Mouse (Mus musculus): ENCODE data around the gene Krt86. TPM values are rescaled to one million over a fixed set of nuclear protein-coding genes. Genes with fewer than 3 reads are reported as not detected.
"Not testable (repeated sequence)": the region's sequence is repeated elsewhere in the genome, so short reads cannot be mapped to it uniquely, and the experiment has no call there.

Krt86 gene
- polyA plus RNA-seq, 1 experiment, result not detected

DNA sequence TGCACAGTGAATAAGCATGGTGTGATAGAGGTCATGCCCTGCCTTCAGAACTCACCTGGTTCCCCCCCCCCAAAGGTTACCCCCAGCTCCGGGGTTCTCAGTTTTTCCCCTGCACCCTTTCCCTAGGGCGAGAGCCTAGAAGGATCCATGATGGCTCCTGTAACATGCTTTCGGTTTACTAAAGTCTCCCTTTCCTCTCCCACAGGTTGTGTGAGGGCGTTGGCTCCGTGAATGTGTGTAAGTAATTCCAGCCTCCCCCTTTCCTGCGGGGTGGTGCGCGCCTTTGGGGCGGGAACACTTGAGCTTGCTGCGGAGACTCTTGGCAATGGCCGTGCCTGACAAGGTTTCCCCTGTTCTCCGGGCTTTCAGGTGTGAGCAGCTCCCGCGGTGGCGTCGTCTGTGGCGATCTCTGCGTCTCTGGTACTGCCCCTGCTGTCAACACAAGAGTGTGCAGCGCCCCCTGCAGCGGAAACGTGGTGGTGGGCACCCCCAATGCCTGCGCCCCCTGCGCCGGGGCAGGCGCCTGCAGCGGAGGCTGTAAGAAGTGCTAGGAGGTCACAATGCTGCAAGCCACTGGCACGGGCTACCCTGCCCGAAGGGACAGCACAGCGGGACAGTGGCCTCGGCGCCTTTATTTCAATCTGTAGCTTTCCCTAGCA lies 5.9 kb downstream of the Krt86 start:
- Histone ChIP-seq H3K4me1 (ENCODE audit: control insufficient read depth, insufficient read depth, insufficient read length, low read length) (no peaks in the 10 kb centered on the region), H3K27ac (replicated peaks; ENCODE audit: low read depth, low read length) (no peak overlapping the region), H3K4me3 (ENCODE audit: insufficient read depth, low read depth, low read length) (no peak overlapping the region)

DNA sequence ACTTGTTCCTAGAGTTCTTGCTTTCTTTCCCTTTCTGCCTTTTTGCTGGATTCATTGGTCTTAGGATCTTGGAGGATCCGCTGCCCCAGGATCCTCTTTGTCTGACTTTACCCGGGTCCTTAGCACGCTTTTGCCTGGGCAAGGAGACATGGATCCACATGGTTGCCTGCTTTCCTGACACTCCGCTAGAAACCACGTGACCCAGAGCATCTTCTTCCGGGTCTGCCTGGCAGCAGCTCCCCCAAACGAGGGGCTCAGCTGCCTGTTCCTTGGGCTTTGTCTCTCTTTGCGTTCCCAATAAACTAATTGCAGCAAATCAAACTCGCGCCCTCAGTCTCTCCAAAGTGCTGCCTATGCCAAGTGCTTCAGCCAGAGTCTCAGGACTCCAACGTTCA lies 6.4 kb downstream of the Krt86 start:
- Histone ChIP-seq H3K4me1 (ENCODE audit: control insufficient read depth, insufficient read depth, insufficient read length, low read length) (no peaks in the 10 kb centered on the region), H3K4me3 (ENCODE audit: insufficient read depth, low read depth, low read length) (no peak overlapping the region), H3K27ac (replicated peaks; ENCODE audit: low read depth, low read length) (no peak overlapping the region)

DNA sequence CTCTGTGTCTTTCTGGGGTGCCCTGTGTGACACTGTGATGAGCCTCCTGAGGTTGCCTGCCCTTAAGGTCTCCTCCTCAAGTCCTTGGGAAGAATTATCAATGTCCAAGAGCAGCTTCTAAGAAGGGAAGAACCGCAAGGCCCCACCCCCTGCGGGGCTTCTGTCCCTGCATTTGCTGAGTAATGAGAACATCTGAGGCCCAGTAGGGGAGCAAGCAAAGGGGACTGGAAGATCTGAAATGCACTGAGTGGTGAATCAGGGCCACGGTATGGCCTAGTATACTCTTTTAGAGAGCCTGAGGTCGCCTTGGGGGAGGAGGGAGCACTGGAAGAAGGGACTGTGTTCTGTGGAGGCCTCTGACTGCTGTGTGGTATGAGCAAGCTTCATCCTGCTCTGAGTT lies 8.8 kb downstream of the Krt86 start:
- Histone ChIP-seq H3K27ac (replicated peaks; ENCODE audit: low read depth, low read length) (no peak overlapping the region), H3K4me1 (ENCODE audit: control insufficient read depth, insufficient read depth, insufficient read length, low read length) (no peaks in the 10 kb centered on the region), H3K4me3 (ENCODE audit: insufficient read depth, low read depth, low read length) (no peak overlapping the region)

DNA sequence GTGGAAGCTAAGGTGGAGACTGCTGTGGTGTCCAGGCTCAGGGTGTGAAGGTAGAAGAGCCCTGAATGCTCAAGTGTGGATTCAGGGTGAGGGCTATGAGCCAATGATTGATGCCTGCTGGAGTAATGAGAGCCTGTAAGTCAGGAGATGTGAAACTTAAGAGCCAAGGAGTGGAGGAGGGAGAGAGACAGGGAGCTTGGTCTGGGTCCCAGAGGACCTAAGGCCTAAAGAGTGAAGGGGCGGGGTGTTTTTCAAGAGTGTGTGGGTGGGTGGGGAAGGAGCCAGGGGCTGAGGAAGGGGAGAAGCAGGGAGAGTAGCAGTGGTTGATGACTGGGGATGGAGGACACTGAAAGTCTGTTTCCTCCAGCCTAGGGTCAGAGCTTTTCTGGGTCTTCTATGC lies 10.4 kb downstream of the Krt86 start:
- H3K4me3 ChIP-seq (ENCODE audit: insufficient read depth, low read depth, low read length), result no peak overlapping the region
- H3K27ac ChIP-seq (replicated peaks; ENCODE audit: low read depth, low read length), result no peak overlapping the region
- H3K4me1 ChIP-seq (ENCODE audit: control insufficient read depth, insufficient read depth, insufficient read length, low read length), result no peaks in the 10 kb centered on the region

DNA sequence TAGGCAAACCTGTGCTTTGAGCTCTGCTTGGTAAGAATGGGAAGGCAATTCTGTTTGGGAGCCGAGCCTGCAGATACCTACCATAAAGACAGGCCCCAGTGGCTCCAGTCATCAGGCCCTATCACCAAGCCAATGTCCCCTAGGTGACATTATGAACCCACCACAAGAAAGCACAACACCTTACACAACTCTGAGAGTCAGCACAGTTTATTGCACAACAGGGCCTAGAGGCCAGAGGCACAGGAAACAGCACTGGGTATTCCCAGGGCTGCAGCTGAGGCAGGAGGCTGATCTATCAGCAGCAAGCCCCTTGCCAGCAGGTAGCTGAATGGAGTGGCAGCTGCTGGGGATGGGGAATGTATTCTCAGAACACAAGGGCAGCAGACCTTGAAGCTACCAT lies 11.7 kb downstream of the Krt86 start:
- Histone ChIP-seq H3K4me3 (ENCODE audit: insufficient read depth, low read depth, low read length) (no peak overlapping the region), H3K27ac (replicated peaks; ENCODE audit: low read depth, low read length) (no peak overlapping the region), H3K4me1 (ENCODE audit: control insufficient read depth, insufficient read depth, insufficient read length, low read length) (no peaks in the 10 kb centered on the region)

DNA sequence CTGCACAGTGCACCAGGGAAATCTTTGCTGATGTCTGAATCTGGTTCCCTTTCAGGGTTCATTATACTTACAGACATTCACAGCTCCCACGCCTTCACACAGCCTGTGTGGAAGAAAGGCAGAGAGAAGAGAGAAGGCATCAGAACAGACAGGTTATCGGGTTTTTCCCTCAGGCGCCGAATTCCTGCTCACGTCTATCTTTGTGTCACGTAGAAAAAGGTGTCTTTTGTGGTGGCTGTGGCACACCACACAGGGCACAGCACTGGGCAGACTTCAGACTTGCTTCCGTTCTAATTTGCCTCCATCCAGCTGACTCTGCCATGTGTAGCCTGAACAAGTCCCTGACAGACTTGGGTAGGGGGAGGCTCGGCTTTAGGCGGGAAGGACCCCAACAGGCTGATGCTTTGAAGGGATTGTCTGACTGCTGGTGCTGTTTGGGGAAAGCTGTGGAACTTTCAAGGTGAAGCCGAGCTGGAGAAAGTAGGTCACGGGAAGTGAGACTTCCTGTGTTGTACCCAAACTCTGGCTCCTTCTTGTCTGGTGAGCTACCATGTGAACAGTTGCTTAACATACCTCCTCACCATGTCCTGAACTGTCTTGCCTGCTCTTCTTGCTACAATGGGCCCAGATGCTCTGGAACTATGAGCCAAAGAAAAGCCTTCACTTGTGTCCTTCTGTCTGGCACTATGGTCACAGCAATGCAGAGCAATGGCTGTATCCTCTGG lies 12.8 kb downstream of the Krt86 start:
- Histone ChIP-seq H3K4me1 (ENCODE audit: control insufficient read depth, insufficient read depth, insufficient read length, low read length) (no peaks in the 10 kb centered on the region), H3K4me3 (ENCODE audit: insufficient read depth, low read depth, low read length) (no peak overlapping the region)

DNA sequence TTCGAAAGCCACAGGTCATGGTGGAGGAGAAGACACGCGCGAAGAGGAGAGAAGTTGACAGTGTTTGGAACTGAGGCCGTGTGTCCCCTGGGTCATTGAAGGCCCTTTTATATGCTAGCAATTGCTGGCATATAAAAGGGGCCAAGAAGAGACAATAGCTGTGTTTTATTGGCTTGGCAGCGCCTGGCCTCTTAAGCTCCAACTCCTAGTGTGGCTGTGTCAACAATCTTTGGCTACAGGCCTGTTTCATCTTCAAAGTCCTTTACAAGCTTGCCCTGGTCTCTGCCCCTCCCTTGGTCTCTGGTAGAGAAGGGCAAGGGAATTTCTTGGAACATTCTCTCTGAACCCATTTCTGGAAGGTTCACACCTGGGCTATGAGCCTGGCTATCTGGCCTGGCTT lies 18.2 kb downstream of the Krt86 start, which contains the start of gene Krt83:
Krt83 (minus strand) TSS at position 82 of the 400 bp plus-strand sequence.
- Histone ChIP-seq H3K27ac (replicated peaks; ENCODE audit: low read depth, low read length) (no peak within 1 kb of the TSS), H3K4me3 (ENCODE audit: insufficient read depth, low read depth, low read length) (no peak within 1 kb of the TSS), H3K4me1 (ENCODE audit: control insufficient read depth, insufficient read depth, insufficient read length, low read length) (no peaks in the 10 kb centered on the region)

More for the DNA sequence above, 12.8 kb downstream of the Krt86 start:
- no peak overlapping the region for H3K27ac ChIP-seq (replicated peaks; ENCODE audit: low read depth, low read length)

DNA sequence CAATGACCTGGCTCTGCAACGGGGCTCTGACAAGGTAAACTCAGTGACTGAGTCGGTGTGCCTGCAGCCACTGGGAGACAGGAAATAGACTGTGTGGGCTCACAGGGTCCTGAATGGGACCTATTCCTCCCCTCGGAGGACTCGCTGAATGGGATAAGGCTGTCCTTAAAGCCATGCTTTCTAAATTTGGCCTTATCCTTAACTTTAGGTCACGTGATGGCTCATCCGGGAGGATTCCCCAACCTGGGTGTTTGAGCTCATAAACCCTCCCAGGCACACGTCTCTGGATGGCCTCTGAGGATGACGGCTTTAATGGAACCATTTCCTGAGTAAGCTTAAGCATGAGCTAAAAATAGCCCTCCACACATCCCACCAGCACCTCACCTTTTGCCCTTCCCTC lies 19.4 kb downstream of the Krt86 start:
- H3K4me1 ChIP-seq (ENCODE audit: control insufficient read depth, insufficient read depth, insufficient read length, low read length), result no peaks in the 10 kb centered on the region
- H3K4me3 ChIP-seq (ENCODE audit: insufficient read depth, low read depth, low read length), result no peak overlapping the region
- no peak overlapping the region for H3K27ac ChIP-seq (replicated peaks; ENCODE audit: low read depth, low read length)

DNA sequence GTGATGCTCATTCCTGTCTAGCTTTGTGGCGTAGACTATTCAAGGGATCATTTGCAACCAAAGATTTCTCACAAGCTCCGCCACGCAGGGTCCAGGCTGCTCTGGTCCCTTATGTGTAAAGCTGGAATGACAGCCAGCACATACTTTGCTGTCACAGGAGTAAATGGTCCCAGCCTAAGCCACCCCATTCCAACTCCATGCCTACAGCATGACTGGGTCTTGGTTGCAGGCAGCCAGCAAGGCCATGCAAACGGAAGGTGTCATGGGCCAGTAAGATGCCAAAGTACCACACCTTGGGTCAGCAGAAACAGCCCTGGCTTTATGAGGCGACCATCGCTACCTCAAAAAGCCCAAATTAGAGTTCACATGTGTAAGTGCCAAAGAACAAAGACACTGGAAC lies 20.4 kb downstream of the Krt86 start:
- H3K4me1 ChIP-seq (ENCODE audit: control insufficient read depth, insufficient read depth, insufficient read length, low read length), result no peaks in the 10 kb centered on the region
- H3K4me3 ChIP-seq (ENCODE audit: insufficient read depth, low read depth, low read length), result no peak overlapping the region
- H3K27ac ChIP-seq (replicated peaks; ENCODE audit: low read depth, low read length), result no peak overlapping the region

DNA sequence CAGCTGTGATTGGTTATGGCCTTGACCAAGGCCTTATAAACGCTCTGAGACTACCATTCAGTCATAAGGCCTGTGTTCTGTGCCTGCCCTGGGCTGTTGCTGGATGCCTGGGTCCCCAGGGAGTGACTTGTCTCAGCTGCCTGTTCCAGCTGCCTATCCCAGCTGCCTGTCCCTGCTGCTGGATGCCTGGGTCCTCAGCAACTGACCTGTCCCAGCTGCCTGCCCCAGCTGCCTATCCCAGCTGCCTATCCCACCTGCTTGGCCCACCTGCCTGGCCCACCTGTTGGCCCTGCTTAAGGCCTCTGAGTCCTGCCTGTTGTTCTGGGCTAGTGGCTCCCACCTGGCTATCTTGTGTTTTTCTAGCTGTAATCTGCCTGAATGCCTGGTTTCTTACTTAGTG lies 20.9 kb downstream of the Krt86 start:
- H3K27ac ChIP-seq (replicated peaks; ENCODE audit: low read depth, low read length), result no peak overlapping the region
- H3K4me3 ChIP-seq (ENCODE audit: insufficient read depth, low read depth, low read length), result no peak overlapping the region
- no peaks in the 10 kb centered on the region for H3K4me1 ChIP-seq (ENCODE audit: control insufficient read depth, insufficient read depth, insufficient read length, low read length)

DNA sequence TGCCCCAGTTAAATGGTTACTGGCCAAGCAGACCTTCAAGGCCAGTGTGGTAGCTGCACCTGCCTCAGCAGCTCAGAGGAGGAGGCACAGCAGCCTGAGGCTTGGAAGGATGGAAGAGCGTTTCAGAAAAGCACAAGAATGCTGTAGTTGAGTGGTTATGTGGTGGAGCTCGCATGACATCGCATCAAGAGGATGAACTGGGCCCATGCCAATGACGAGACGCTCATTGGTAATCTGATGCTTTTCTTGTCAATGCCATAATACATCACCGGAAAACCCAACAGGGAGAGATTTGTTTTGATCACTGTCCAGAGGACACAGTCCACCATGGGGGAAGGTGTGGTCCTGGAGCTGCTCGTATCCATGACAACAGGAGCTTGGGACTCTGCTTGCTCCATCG lies 22.0 kb downstream of the Krt86 start:
- Histone ChIP-seq H3K27ac (replicated peaks; ENCODE audit: low read depth, low read length) (no peak overlapping the region), H3K4me3 (ENCODE audit: insufficient read depth, low read depth, low read length) (no peak overlapping the region), H3K4me1 (ENCODE audit: control insufficient read depth, insufficient read depth, insufficient read length, low read length) (no peaks in the 10 kb centered on the region)

DNA sequence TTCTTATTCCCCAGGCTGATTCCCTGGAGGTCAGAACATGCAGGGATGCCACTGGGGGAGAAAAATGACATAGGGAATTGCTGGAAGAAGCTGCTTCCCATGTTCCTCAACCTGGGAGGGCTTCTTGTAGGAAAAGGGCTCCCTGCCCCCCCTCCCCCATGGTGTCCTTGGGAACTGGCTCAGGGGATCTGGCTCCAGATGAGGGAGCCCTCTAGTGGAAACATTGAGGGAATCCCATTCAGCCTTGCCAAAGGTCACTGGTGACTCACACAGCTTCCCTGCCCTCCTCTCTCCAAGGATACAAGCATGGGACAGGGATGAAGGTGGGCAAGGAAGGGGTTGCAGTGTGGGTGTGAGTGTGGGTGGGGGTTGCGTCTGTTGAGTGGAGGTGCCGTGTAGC lies 23.9 kb downstream of the Krt86 start:
- Histone ChIP-seq H3K4me3 (ENCODE audit: insufficient read depth, low read depth, low read length) (no peak overlapping the region), H3K4me1 (ENCODE audit: control insufficient read depth, insufficient read depth, insufficient read length, low read length) (no peaks in the 10 kb centered on the region), H3K27ac (replicated peaks; ENCODE audit: low read depth, low read length) (no peak overlapping the region)

DNA sequence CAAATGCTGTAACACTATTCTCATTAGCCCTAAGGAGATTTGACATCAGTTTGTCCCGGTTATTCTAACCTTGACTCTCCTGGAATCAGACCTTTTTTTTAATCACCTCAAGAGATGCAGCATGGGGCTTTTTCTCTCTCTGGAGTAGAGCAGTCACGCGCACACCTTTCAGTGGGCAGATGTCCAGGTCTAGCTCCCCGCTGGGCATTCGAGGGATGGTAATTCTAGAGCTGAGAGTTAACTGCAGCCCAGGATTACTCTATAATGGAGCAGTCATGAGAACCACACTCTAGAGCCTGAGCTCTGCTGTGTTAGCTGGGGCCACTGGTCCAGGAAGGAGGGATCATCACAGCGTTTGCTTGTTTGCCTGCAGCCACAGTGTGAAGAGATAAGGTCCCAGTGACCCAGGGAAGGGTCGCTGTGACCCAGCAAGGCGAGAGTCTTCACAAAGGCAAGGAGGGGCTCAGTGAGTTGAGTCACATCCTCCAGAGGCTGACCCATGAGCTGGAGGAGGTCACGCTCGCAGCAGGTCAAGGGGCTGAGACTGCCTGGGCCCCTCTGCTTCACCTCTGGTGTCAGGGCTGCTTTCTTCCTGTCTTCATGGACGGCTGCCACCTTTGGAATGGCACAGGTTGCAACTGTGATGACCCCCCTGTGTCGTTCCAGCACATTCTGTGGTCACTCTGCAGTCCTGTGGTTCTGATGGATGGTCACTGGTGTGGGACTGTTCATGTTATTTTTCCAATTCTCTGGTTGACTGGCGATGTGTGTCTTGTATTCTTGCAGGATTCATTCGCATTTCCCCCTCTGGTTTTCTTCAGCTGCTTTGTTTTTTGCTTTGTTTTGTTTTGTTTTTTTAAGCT lies 33.8 kb downstream of the Krt86 start:
- Histone ChIP-seq H3K27ac (replicated peaks; ENCODE audit: low read depth, low read length) (no peak overlapping the region), H3K4me3 (ENCODE audit: insufficient read depth, low read depth, low read length) (no peak overlapping the region), H3K4me1 (ENCODE audit: control insufficient read depth, insufficient read depth, insufficient read length, low read length) (no peaks in the 10 kb centered on the region)

DNA sequence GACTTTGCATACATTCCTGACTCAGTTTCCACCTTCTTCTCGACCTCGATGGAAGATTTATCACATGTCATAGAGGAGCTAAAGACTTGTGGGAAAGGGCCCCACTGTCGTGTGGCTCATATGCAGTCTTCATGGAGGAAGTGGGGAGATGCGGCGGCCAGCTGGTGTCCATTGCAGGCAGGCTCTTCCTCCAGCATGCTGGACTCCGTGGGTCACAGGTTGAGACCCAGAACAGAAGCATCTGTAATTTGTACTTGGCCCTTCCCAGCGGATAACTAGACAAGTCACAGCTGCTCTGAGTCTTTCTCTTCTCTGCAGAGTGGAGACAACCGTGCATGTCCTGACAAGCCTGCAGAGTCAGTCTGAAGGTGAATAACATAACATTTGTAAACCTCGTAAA lies 35.0 kb downstream of the Krt86 start:
- H3K27ac ChIP-seq (replicated peaks; ENCODE audit: low read depth, low read length), result no peak overlapping the region
- H3K4me3 ChIP-seq (ENCODE audit: insufficient read depth, low read depth, low read length), result no peak overlapping the region
- H3K4me1 ChIP-seq (ENCODE audit: control insufficient read depth, insufficient read depth, insufficient read length, low read length), result no peaks in the 10 kb centered on the region

DNA sequence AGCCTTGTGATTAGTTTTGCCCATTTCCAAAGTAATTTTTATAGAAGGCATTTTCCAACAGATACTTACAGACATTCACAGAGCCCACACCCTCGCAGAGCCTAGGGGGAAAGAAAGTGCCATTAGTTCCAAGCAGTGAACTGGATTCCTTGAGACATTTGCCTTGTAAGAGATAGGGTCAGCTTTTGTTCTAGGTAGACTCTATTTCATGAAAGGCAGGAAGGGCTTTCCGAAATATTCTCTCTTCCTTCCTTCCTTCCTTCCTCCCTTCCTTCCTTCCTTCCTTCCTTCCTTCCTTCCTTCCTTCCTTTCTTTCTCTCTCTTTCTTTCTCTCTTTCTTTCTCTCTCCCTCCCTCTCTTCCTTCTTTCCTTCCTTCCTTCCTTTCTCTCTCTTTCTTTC lies 43.9 kb downstream of the Krt86 start, which contains the start of gene Gm49425:
Gm49425 (minus strand) TSS at position 101 of the 400 bp plus-strand sequence.
- H3K4me3 ChIP-seq (ENCODE audit: insufficient read depth, low read depth, low read length); H3K27ac ChIP-seq (replicated peaks; ENCODE audit: low read depth, low read length); H3K4me1 ChIP-seq (ENCODE audit: control insufficient read depth, insufficient read depth, insufficient read length, low read length): not testable (repeated sequence)

All from brown adipose tissue, adult 24 weeks (tissue).